Mouse (Mus musculus): ENCODE results near the gene Vps9d1. TPM values are rescaled to one million over a fixed set of nuclear protein-coding genes. Genes with fewer than 3 reads are reported as not detected.

Vps9d1 gene
- polyA plus RNA-seq, 1 experiment from 2014 or later, result 31.4 TPM

DNA sequence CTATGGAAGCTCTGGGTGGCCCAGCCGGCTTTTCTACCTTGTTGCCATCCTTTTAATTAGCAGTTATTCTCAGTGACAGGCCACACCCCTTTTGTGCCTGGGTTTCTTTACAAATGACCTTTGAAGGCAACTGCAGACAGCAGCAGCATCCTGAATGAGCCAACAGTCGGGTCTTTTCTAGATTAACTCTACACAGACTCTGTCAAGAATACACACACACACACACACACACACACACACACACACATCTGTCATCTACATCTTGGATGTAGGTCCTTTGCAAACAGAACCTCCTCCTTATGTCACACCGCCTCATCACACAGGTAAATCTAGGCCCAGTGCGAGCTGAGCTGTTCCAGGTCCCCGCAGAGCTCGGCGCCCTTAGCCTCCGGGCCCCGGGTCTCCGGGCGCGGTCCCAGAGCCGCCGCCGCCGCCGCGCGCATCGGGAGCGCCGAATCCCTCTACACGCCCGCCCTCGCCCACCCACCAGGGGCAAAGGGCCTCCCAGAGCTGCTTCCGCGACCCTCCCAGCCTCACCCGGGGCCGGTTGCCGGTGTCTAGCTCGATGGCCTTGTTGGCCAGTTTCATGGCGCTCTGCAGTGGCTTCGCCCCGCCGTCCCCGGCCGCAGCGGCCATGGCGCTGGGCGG, 573 bp downstream of the Vps9d1 start:
- under 1% methylated on average over 40 of the region's 40 CpGs for WGBS
- peak; percentile 24 for ATAC-seq (ENCODE audit: insufficient number of reproducible peaks, low FRiP score, low TSS enrichment, low read depth)
- Histone ChIP-seq H3K36me3 (peaks cover 51% of the 10 kb centered on the region), H3K27ac (replicated peaks) (peak overlapping the region; percentile 87), H3K9me3 (replicated peaks) (no peaks in the 10 kb centered on the region), H3K27me3 (no peaks in the 10 kb centered on the region), H3K4me1 (peaks cover 36% of the 10 kb centered on the region), H3K4me2 (replicated peaks) (peak overlapping the region; percentile 78), H3K4me3 (replicated peaks) (peak overlapping the region; percentile 94), H3K9ac (peak overlapping the region; percentile 99)

GRCm38 (mm10) chr8:123252925-123253324, 1.2 kb downstream of the Vps9d1 start:
- H3K36me3 ChIP-seq, result peaks cover 51% of the 10 kb centered on the region
- peak overlapping the region; percentile 87 for H3K27ac ChIP-seq (replicated peaks)

DNA sequence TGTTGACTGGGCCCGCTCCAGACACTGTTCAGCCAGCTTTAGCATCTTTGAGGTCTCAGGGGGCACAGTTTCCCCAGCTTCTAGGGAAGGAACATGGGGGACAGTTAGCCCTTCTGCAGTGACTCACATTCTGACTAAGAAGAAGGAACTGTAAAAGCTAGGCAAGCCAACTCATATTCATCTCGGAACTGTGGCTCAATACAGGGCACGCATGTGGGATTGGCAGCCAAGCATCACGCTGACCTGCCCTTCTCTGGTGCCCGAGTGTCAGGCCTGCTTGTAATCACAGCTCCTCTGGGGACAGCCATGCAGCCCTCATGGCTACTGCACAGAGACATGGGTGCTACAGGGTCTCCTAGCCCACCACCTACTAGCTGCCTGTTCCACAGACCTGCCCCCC, 3.2 kb downstream of the Vps9d1 start:
- ATAC-seq (ENCODE audit: insufficient number of reproducible peaks, low FRiP score, low TSS enrichment, low read depth), result no peak
- Histone ChIP-seq H3K4me1 (peaks cover 25% of the 10 kb centered on the region), H3K9ac (no peak overlapping the region), H3K4me3 (replicated peaks) (no peak overlapping the region), H3K27me3 (no peaks in the 10 kb centered on the region), H3K4me2 (replicated peaks) (no peak overlapping the region), H3K9me3 (replicated peaks) (no peaks in the 10 kb centered on the region), H3K27ac (replicated peaks) (no peak overlapping the region), H3K36me3 (peaks cover 54% of the 10 kb centered on the region)
- 96% methylated on average over 5 of the region's 5 CpGs for WGBS

More at GRCm38 (mm10) chr8:123252925-123253324, 1.2 kb downstream of the Vps9d1 start:
- H3K9me3 ChIP-seq (replicated peaks), result no peaks in the 10 kb centered on the region
- H3K4me2 ChIP-seq (replicated peaks), result peak overlapping the region; percentile 78
- H3K27me3 ChIP-seq, result no peaks in the 10 kb centered on the region
- WGBS, result 37% methylated on average over 4 of the region's 4 CpGs
- peak overlapping the region; percentile 99; the same call in 1 of the 2 replicates for H3K9ac ChIP-seq
- peak overlapping the region; percentile 94 for H3K4me3 ChIP-seq (replicated peaks)
- no peak for ATAC-seq (ENCODE audit: insufficient number of reproducible peaks, low FRiP score, low TSS enrichment, low read depth)
- peaks cover 36% of the 10 kb centered on the region for H3K4me1 ChIP-seq

DNA sequence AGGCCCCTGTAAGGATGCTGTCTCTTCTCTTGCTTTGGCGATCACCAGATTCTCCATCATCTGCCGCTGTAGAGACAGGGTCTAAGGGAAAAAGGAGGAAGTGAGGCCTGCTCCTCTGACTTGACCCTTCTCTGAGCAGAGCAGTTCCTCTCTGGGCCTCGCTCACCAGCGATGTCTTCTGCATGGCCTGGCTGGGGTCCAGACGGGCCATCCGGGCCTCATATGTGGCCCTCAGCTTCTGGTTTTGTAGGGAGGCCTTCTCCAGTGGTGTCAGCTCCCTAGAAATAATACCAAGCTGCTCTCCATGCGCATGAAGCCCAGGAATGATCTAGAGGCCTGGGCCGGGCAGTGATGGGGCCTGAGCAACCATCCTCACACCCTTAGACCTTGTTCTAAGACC, 5.6 kb downstream of the Vps9d1 start:
- H3K27ac ChIP-seq (replicated peaks), result no peak overlapping the region
- H3K4me1 ChIP-seq, result peaks cover 13% of the 10 kb centered on the region
- no peak for ATAC-seq (ENCODE audit: insufficient number of reproducible peaks, low FRiP score, low TSS enrichment, low read depth)
- H3K36me3 ChIP-seq, result peaks cover 77% of the 10 kb centered on the region
- no peaks in the 10 kb centered on the region for H3K9me3 ChIP-seq (replicated peaks)
- no peak overlapping the region for H3K4me3 ChIP-seq (replicated peaks)
- H3K27me3 ChIP-seq, result no peaks in the 10 kb centered on the region
- WGBS, result 89% methylated on average over 8 of the region's 8 CpGs
- no peak overlapping the region for H3K9ac ChIP-seq
- H3K4me2 ChIP-seq (replicated peaks), result no peak overlapping the region

DNA sequence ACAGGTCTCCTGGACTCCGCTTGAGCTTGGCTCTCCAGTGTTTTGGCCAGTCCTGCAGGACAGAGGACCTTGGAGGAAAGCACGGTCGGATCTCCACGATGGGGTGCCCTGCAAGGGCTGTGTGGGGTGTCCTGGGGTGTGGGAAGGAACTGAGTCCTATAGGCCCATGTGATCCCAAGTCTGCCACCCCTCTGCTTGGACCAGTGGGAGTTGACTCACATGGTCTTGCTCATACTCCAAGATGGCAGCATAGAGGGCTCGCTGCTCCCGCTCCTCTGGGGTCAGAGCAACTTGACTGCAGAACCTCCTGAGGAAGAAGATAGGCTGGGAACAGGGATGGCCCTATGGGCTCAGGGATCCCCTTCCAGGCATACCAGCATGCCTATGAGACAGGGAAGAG, 6.4 kb downstream of the Vps9d1 start:
- WGBS, result 97% methylated on average over 6 of the region's 6 CpGs
- H3K4me2 ChIP-seq (replicated peaks), result no peak overlapping the region
- H3K9ac ChIP-seq, result no peak overlapping the region
- no peaks in the 10 kb centered on the region for H3K9me3 ChIP-seq (replicated peaks)
- no peak overlapping the region for H3K4me3 ChIP-seq (replicated peaks)
- peaks cover 6% of the 10 kb centered on the region for H3K4me1 ChIP-seq
- no peaks in the 10 kb centered on the region for H3K27me3 ChIP-seq
- ATAC-seq (ENCODE audit: insufficient number of reproducible peaks, low FRiP score, low TSS enrichment, low read depth), result no peak
- no peak overlapping the region for H3K27ac ChIP-seq (replicated peaks)
- peaks cover 85% of the 10 kb centered on the region for H3K36me3 ChIP-seq

- H3K27me3 ChIP-seq, result no peaks in the 10 kb centered on the region
- H3K4me2 ChIP-seq (replicated peaks), result no peak overlapping the region
- no peak for ATAC-seq (ENCODE audit: insufficient number of reproducible peaks, low FRiP score, low TSS enrichment, low read depth)
- WGBS, result 89% methylated on average over 12 of the region's 12 CpGs
- H3K36me3 ChIP-seq, result peaks cover 87% of the 10 kb centered on the region
- no peak overlapping the region for H3K27ac ChIP-seq (replicated peaks)
- H3K9me3 ChIP-seq (replicated peaks), result no peaks in the 10 kb centered on the region
- H3K4me3 ChIP-seq (replicated peaks), result no peak overlapping the region
- no peak overlapping the region for H3K9ac ChIP-seq
- no peaks in the 10 kb centered on the region for H3K4me1 ChIP-seq
Measured at GRCm38 (mm10) chr8:123245543-123245942, 8.6 kb downstream of the Vps9d1 start.

DNA sequence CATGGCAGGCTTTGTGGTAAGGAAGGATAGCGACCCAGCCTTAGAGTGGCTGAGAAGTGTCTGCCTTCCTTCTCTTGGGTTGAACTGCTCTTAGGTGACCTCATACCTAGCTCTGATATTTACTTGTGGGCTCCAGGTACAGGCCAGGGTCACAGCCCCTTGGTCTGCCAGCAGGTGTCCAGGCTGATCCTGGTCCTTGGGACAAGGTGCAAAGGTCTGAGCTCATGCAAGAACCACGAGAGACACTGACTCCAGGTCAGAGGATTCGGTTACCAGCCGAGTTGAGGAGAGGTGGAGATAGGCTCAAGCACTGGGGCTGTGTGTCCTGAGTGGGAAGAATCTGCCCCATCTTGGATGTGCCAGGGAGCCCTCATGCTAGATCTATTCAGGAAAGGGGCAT, 9.8 kb downstream of the Vps9d1 start:
- no peak overlapping the region for H3K9ac ChIP-seq
- WGBS, result 88% methylated on average over 4 of the region's 4 CpGs
- no peak overlapping the region for H3K4me3 ChIP-seq (replicated peaks)
- no peaks in the 10 kb centered on the region for H3K9me3 ChIP-seq (replicated peaks)
- ATAC-seq (ENCODE audit: insufficient number of reproducible peaks, low FRiP score, low TSS enrichment, low read depth), result no peak
- H3K36me3 ChIP-seq, result peaks cover 76% of the 10 kb centered on the region
- H3K27me3 ChIP-seq, result no peaks in the 10 kb centered on the region
- no peak overlapping the region for H3K4me2 ChIP-seq (replicated peaks)
- no peak overlapping the region for H3K27ac ChIP-seq (replicated peaks)
- H3K4me1 ChIP-seq, result no peaks in the 10 kb centered on the region

- Histone ChIP-seq H3K4me3 (replicated peaks) (no peak overlapping the region), H3K4me2 (replicated peaks) (no peak overlapping the region), H3K4me1 (no peaks in the 10 kb centered on the region), H3K36me3 (peaks cover 63% of the 10 kb centered on the region), H3K9ac (no peak overlapping the region), H3K9me3 (replicated peaks) (no peaks in the 10 kb centered on the region), H3K27ac (replicated peaks) (no peak overlapping the region), H3K27me3 (no peaks in the 10 kb centered on the region)
- peak; percentile 49 for ATAC-seq (ENCODE audit: insufficient number of reproducible peaks, low FRiP score, low TSS enrichment, low read depth)
- WGBS, result 70% methylated on average over 11 of the region's 11 CpGs
Measured at GRCm38 (mm10) chr8:123243053-123243452, 11.1 kb downstream of the Vps9d1 start.

DNA sequence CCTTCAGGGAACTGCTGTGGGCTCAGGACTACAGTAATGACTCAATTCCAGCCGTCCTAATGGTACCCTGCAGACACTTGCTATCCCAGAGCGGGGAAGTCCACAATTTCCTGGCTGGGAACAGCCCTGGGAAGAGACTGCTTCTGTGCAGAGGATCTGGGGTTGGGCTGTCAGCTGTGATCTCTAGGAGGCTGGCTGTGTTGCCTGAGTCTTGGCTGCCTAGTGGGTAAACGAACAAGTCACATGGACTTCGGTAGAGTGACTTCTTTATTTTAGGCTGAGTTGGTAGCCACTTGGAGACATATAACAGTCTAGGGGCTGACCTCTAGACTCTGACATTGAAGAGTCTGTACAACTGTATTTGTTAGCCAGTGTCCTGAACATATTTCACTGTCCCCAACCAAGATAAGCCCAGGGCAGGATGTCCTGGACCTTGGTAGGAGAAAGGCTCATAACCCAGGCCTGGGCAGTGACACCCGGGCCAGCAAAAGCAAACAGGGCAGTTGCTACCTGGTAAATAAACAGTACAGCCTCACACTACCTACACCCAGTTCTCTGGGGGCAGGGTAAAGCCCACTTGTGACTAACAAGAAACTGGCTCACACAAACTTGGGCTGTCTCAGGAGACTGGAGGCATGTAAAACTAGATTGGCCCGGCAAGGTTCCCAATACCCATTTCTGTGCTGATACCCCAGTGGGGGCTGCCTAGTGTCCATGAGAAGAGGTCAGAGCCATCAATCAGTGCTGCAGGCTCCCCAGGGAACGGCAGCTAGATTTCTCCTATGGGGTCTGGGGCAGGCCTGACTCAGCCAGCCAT, 11.8 kb downstream of the Vps9d1 start:
- H3K27ac ChIP-seq (replicated peaks), result no peak overlapping the region
- 87% methylated on average over 7 of the region's 7 CpGs for whole genome bisulfite sequencing
- no peaks in the 10 kb centered on the region for H3K4me1 ChIP-seq
- H3K4me3 ChIP-seq (replicated peaks), result no peak overlapping the region
- H3K27me3 ChIP-seq, result no peaks in the 10 kb centered on the region
- H3K4me2 ChIP-seq (replicated peaks), result no peak overlapping the region
- no peak overlapping the region for H3K9ac ChIP-seq
- H3K36me3 ChIP-seq, result peaks cover 56% of the 10 kb centered on the region
- H3K9me3 ChIP-seq (replicated peaks), result no peaks in the 10 kb centered on the region
- no peak for ATAC-seq (ENCODE audit: insufficient number of reproducible peaks, low FRiP score, low TSS enrichment, low read depth)

DNA sequence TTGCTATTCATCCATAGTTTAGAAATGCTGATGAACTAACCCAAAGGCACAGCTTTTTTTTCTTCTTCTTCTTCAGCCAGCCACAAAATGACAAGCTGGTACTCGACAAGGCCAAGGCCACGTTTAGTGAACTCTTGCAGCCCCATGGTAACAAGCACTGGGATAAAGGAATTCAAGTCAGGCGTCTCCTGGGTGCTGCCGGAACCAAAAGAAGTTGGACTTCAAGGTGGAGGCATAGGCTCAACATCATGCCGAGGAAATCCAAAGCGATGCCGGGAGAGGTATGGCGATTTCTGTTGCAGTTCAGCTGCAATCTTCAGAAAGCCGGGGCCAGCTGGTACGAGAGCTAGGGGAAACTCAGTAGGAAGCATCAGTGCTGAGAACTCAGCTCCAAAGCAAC, 14.8 kb downstream of the Vps9d1 start:
- 87% methylated on average over 10 of the region's 10 CpGs for WGBS
- H3K36me3 ChIP-seq, result peaks cover 27% of the 10 kb centered on the region

DNA sequence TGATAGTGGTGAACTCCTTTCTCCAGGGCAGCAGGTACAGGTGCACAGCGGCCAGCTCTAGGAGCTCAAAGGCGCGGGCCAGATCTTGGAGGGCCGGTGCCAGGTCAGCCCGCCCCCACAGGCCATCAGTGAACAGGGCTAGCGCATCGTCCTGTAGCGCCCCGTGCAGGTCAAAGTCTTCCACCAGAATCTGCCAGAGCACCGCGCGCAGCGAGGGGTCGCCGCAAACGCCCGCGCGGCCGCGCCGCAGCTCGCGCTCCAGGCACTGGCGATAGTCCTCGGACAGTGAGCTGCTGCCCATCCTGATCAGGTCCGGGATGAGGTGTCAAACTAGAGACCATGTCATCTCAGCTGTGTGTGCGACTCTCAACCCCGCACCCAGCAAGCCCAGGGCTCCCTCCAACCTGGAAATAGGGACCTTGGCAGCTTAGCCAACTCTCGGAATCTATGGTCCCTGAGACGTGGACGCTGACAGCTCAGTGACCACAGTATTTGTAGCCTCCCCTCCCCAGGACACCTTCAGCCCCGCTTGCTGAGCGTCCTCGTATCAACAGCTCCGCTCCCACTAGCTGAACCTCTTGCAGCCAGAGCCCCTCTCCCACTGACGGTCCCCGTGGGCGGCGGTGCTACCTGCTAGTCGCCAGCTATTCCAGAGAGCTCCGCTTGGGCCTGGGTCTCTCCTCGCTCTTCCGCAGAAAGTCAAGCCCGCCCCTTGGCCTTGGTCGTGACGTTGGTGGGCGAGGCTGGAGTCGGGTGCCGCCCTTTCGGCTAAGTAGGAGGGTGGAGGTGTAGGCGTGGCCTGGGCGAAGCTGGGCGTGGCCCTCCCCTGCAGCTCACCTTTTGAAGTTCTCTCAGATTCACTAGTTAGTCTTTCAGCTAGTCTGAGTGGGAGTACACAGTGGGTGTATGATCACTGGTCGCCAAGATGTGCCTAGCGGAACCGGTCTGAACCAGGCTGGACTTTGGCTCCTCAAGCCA, 18.3 kb downstream of the Vps9d1 start, which contains the start of gene Spata2l:
Spata2l (minus strand) TSS at position 714 of the 978 bp plus-strand sequence.
- peak within 1 kb of the TSS; percentile 95 for H3K4me2 ChIP-seq (replicated peaks)
- H3K9me3 ChIP-seq (replicated peaks), result no peaks in the 10 kb centered on the region
- peak within 1 kb of the TSS; percentile 62 for H3K9ac ChIP-seq
- no peaks in the 10 kb centered on the region for H3K36me3 ChIP-seq
- peaks cover 18% of the 10 kb centered on the region for H3K4me1 ChIP-seq
- peaks cover 17% of the 10 kb centered on the region for H3K27me3 ChIP-seq
- WGBS, result 1% methylated on average over 57 of the region's 57 CpGs
- ATAC-seq (ENCODE audit: insufficient number of reproducible peaks, low FRiP score, low TSS enrichment, low read depth), result peak; percentile 86
- H3K4me3 ChIP-seq (replicated peaks), result peak within 1 kb of the TSS; percentile 65
- H3K27ac ChIP-seq (replicated peaks), result no peak within 1 kb of the TSS

More for the DNA sequence above, 14.8 kb downstream of the Vps9d1 start:
- H3K27ac ChIP-seq (replicated peaks), result no peak overlapping the region
- H3K9me3 ChIP-seq (replicated peaks), result no peaks in the 10 kb centered on the region
- H3K9ac ChIP-seq, result no peak overlapping the region
- H3K4me3 ChIP-seq (replicated peaks), result no peak overlapping the region
- peaks cover 13% of the 10 kb centered on the region for H3K27me3 ChIP-seq
- H3K4me2 ChIP-seq (replicated peaks), result no peak overlapping the region
- H3K4me1 ChIP-seq, result peaks cover 18% of the 10 kb centered on the region
- no peak for ATAC-seq (ENCODE audit: insufficient number of reproducible peaks, low FRiP score, low TSS enrichment, low read depth)
